ENCODE assay signal across 20 mouse cellular contexts in the genomic region with DNA sequence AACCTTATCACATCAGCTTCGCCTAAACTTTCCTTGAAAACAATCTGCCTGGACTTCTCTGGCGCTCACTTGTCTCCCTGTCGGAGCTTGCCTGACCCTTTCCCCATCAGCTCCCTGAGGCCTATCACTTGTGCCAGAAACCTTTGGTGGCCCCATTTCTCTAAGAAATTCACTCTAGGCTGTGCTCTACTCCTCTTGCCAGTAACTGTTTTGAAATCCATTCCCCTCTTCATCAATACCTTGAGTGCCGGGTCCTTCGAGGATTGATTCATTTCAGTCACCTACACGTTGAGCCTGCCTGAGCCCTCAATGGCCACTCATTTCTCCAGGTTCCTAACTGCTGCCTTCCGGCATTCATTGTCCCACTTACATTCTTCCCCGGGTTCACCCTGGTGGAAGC. TPM values are rescaled to one million over a fixed set of nuclear protein-coding genes. Genes with fewer than 3 reads are reported as not detected.
DNase-seq lines count a peak whose midpoint lies in the region; ATAC-seq lines count a peak whose summit lies in the region.
"Had no signal": no experiment of that assay in that cellular context is flagged by ENCODE, and none has a peak within 500 bp of the region (broad histone marks: within the 10 kb centered on the region; RNA-seq: fewer than 3 reads in every experiment).

No protein-coding gene starts in this region.

- H3K36me3 ChIP-seq in heart, embryonic 13.5 days = no peaks in the 10 kb centered on the region
- H3K36me3 ChIP-seq: hindbrain, embryonic 10.5 days; hindbrain, embryonic 13.5 days; intestine, embryonic 15.5 days had no signal

- H3K4me3 ChIP-seq in heart, embryonic 13.5 days = no peak overlapping the region
- H3K4me3 ChIP-seq: heart, adult 2 months; hindbrain, embryonic 10.5 days; hindbrain, embryonic 13.5 days; intestine, embryonic 15.5 days had no signal

- H3K4me1 ChIP-seq in heart, embryonic 13.5 days = peaks cover 17% of the 10 kb centered on the region
- H3K4me1 ChIP-seq: hindbrain, embryonic 10.5 days; hindbrain, embryonic 13.5 days; intestine, embryonic 15.5 days had no signal

- H3K4me2 ChIP-seq in heart, embryonic 13.5 days = peak overlapping the region; percentile 31; the same call in 1 of the 2 replicates
- H3K4me2 ChIP-seq: heart, embryonic 11.5 days; hindbrain, embryonic 13.5 days; intestine, embryonic 15.5 days had no signal

- H3K9me3 ChIP-seq in heart, embryonic 13.5 days = no peaks in the 10 kb centered on the region
- H3K9me3 ChIP-seq: hindbrain, embryonic 10.5 days; hindbrain, embryonic 13.5 days; intestine, embryonic 15.5 days had no signal

- DNase-seq in adrenal gland, postnatal 14 days = peak; percentile 35
- DNase-seq in adrenal gland, adult (ENCODE audit: inconsistent age in 2 of 2, low spot score in 1 of 2) = no peak
- no peak for DNase-seq in heart, postnatal 36 days
- DNase-seq in adipocyte (ENCODE audit: low spot score) = peak; percentile 48
- DNase-seq in frontal cortex, postnatal 36 days (ENCODE audit: low spot score in 2 of 2) = no peak
- DNase-seq: adrenal gland, postnatal 25 days; cerebellum, adult 11-12 months; cerebellum, adult 8-10 months; cerebellum, postnatal 10 days; forebrain, postnatal 0 days; heart, adult 2 months; kidney, adult 11 months had no signal

- intact Hi-C loops in heart, postnatal 36 days (cut with DNase I) = no loop called here

- no peak for ATAC-seq in heart, embryonic 13.5 days (ENCODE audit: extremely low read depth, insufficient number of reproducible peaks, low FRiP score, low TSS enrichment)
- ATAC-seq: activated CD4-positive, CD25-positive, alpha-beta regulatory T cell, adult 4 months; forebrain, embryonic 14.5 days; forebrain, postnatal 0 days; hindbrain, embryonic 16.5 days; intestine, embryonic 15.5 days had no signal

- H3K27me3 ChIP-seq in heart, embryonic 13.5 days (replicated peaks) = no peaks in the 10 kb centered on the region
- H3K27me3 ChIP-seq: hindbrain, embryonic 13.5 days; intestine, embryonic 15.5 days had no signal

- no peak overlapping the region for H3K27ac ChIP-seq in heart, embryonic 13.5 days (replicated peaks)
- H3K27ac ChIP-seq: heart, adult 2 months; hindbrain, embryonic 10.5 days; hindbrain, embryonic 13.5 days; intestine, embryonic 15.5 days had no signal

- H3K9ac ChIP-seq in heart, embryonic 13.5 days = no peak overlapping the region
- H3K9ac ChIP-seq: forebrain, postnatal 0 days; hindbrain, embryonic 13.5 days; intestine, embryonic 15.5 days had no signal

- WGBS in heart, embryonic 13.5 days = 67% methylated on average over 8 of the region's 8 CpGs

RNA-seq across cellular contexts. Expression of a gene that starts 44.5 kb away (rescaled TPM):
- total RNA-seq in adrenal gland, postnatal 14 days (2021) = 15.1 and 25.8 TPM in 2 replicates
- 9.4 and 11.0 TPM in 2 replicates for polyA plus RNA-seq in heart, embryonic 13.5 days (2015; fragmentation: Nextera tagmentation; extraction: Ambion mirVana)
- 10 to 100 TPM; 23.4 to 25.7 TPM for total RNA-seq in heart, postnatal 36 days (2021)

Comparison
In these comparisons a context has a peak if more than half of its experiments do, and no peak if none do; other contexts are left out.
1. DNase-seq: peak in adrenal gland, postnatal 14 days (single experiment) and adipocyte (single experiment); none in adrenal gland, adult (0 of 2), heart, postnatal 36 days (0 of 2) and frontal cortex, postnatal 36 days (0 of 2).